Mouse (Mus musculus) hindbrain, embryonic 10.5 days (tissue): ENCODE results near the gene Olfr1450. TPM values are rescaled to one million over a fixed set of nuclear protein-coding genes. Genes with fewer than 3 reads are reported as not detected.
"Not testable (repeated sequence)": the region's sequence is repeated elsewhere in the genome, so short reads cannot be mapped to it uniquely, and the experiment has no call there.

Experiments used
- DNase-seq: peaks from one replicate; pipeline ENCODE4 v3.0.0-alpha.2; 2017; ENCODE audit warnings: low spot score
- H3K27ac ChIP-seq: fragments of 300-500 bp; sonication (generic); 2 replicates; pipeline ENCODE4 v1.5.1; 2016; ENCODE audit warnings: mild to moderate bottlenecking, moderate library complexity
- H3K27me3 ChIP-seq: fragments of 300-500 bp; sonication (generic); 2 replicates; pipeline ENCODE4 v1.6.1; 2016; ENCODE audit warnings: mild to moderate bottlenecking; ENCODE audit not compliant: poor library complexity, insufficient read depth, severe bottlenecking
- H3K36me3 ChIP-seq: fragments of 300-500 bp; sonication (generic); 2 replicates; pipeline ENCODE4 v1.6.1; 2016; ENCODE audit warnings: mild to moderate bottlenecking, moderate library complexity
- H3K4me1 ChIP-seq: fragments of 300-500 bp; sonication (generic); replicated peaks from 2 replicates; pipeline ENCODE4 v1.6.1; 2016; ENCODE audit warnings: mild to moderate bottlenecking
- H3K4me3 ChIP-seq: fragments of 300-500 bp; sonication (generic); 2 replicates; pipeline ENCODE4 v1.5.1; 2016; ENCODE audit warnings: mild to moderate bottlenecking, moderate library complexity
- H3K9me3 ChIP-seq: fragments of 300-500 bp; sonication (generic); 2 replicates; pipeline ENCODE4 v1.6.1; 2016; ENCODE audit warnings: mild to moderate bottlenecking, moderate library complexity
- WGBS: fragments of 180-500 bp; shearing (Covaris S2); methylation state at CpG from one replicate; pipeline ENCODE4 v1.1.7; 2016; 5-methylcytosine and 5-hydroxymethylcytosine counted together
- polyA plus RNA-seq: library from polyadenylated mRNA; unstranded; fragments of >200 nt; fragmentation: Nextera tagmentation; extraction: Ambion mirVana; gene quantifications from 2 replicates; pipeline ENCODE4 v1.2.1, GENCODE M21; 2016

The Olfr1450 gene
- polyA plus RNA-seq = not detected in 2 replicates

GRCm38 (mm10) chr19:12949958-12950357 lies at the start of gene Olfr1450:
Gene Olfr1450 (plus strand): TSS chr19:12950258.
- peaks cover 18% of the 10 kb centered on the region for H3K9me3 ChIP-seq
- DNase-seq = no peak
- WGBS = 97% methylated on average over 1 of the region's 1 CpGs
- no peaks in the 10 kb centered on the region for H3K27me3 ChIP-seq
- no peak within 1 kb of the TSS for H3K4me3 ChIP-seq
- no peaks in the 10 kb centered on the region for H3K4me1 ChIP-seq
- H3K36me3 ChIP-seq = no peaks in the 10 kb centered on the region
- H3K27ac ChIP-seq = no peak within 1 kb of the TSS

GRCm38 (mm10) chr19:12903643-12904042 lies 46.4 kb upstream of the Olfr1450 start, which contains the start of gene Olfr1447:
Gene Olfr1447 (minus strand): TSS chr19:12903743.
- 94% methylated on average over 1 of the region's 1 CpGs for WGBS
- peaks cover 20% of the 10 kb centered on the region for H3K9me3 ChIP-seq
- no peak for DNase-seq
- no peak within 1 kb of the TSS for H3K4me3 ChIP-seq
- no peak within 1 kb of the TSS for H3K27ac ChIP-seq
- H3K27me3 ChIP-seq = no peaks in the 10 kb centered on the region
- no peaks in the 10 kb centered on the region for H3K36me3 ChIP-seq
- no peaks in the 10 kb centered on the region for H3K4me1 ChIP-seq

DNA sequence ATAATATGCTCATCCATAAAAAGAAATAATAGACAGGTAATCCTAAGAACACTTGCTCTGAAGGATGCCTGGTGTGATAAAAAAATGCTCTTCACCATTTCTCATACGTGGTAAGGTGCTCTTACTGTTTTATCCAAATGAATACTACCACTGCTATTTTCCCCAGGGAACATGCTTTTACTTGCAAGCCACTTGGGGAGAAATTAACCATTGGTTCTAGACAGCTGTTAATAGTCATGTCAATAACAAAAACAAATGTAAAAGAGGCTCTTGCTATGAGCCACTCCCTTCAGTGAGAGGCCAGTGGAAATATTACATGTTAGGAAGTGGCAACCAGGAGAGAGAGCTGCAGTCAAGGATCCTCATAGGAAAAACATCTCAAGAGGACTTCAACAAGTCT lies 25.7 kb upstream of the Olfr1450 start, which contains the start of gene Olfr1448:
Gene Olfr1448, minus strand, starts transcription at position 101 of the 400 bp plus-strand sequence.
- H3K27ac ChIP-seq = no peak within 1 kb of the TSS
- H3K4me3 ChIP-seq = no peak within 1 kb of the TSS
- WGBS = 81% methylated on average over 1 of the region's 1 CpGs
- no peaks in the 10 kb centered on the region for H3K4me1 ChIP-seq
- peaks cover 16% of the 10 kb centered on the region for H3K9me3 ChIP-seq
- H3K36me3 ChIP-seq = no peaks in the 10 kb centered on the region
- no peak for DNase-seq
- no peaks in the 10 kb centered on the region for H3K27me3 ChIP-seq

GRCm38 (mm10) chr19:12930540-12930939 lies 19.5 kb upstream of the Olfr1450 start, which contains the start of gene Olfr1449:
Gene Olfr1449 (plus strand): TSS chr19:12930840.
- DNase-seq = no peak
- Histone ChIP-seq H3K9me3 (peaks cover 28% of the 10 kb centered on the region), H3K36me3 (no peaks in the 10 kb centered on the region), H3K27me3 (no peaks in the 10 kb centered on the region), H3K4me3 (no peak within 1 kb of the TSS), H3K27ac (no peak within 1 kb of the TSS), H3K4me1 (no peaks in the 10 kb centered on the region)

DNA sequence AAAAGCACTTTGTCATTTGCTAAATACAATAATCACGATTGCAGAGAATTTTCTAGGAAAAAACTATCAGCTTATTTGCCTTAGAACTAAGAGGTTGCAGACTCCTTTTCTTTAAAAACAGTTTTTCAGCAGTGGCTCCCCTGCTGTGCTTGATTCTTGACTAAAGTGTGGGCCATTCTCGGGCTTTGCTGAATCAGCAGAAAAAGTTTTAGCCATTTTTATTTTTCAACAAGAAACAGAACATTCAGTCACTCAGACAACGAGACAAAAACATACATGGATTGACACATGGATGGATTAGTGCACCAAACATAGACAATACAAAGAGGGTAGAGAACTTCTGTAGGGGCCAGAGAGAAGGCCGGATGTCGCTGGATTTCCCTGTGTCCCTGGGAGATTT lies 20.0 kb downstream of the Olfr1450 start:
- not testable (repeated sequence) for H3K4me3 ChIP-seq, DNase-seq, H3K4me1 ChIP-seq, H3K36me3 ChIP-seq, H3K27me3 ChIP-seq, H3K27ac ChIP-seq
- peaks cover 38% of the 10 kb centered on the region for H3K9me3 ChIP-seq
- WGBS = 85% methylated on average over 5 of the region's 5 CpGs

GRCm38 (mm10) chr19:12992316-12992715 lies 42.3 kb downstream of the Olfr1450 start:
- 95% methylated on average over 4 of the region's 4 CpGs for WGBS
- DNase-seq = not testable (repeated sequence)

DNA sequence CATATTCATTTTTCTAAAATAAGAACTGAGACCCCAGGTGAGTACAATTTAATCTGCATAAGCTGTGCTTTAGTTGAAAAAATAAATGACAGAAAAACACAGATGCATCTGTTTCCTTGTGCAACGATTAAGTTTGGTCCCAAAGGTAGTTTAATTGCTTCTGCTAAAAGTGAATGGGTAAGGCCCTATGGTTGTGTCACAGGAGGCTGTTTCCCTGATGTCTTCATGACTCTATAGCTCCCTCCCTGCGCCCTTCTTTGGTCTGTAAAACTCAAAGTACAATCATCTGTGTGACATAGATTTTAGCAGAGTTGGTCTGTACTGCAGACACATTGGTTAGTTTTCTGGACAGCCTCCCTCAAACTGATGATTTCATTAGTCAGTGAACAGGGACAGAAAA lies 44.7 kb downstream of the Olfr1450 start, which contains the start of gene Olfr1451:
Gene Olfr1451, plus strand, starts transcription at position 301 of the 400 bp plus-strand sequence.
- H3K4me3 ChIP-seq = no peak within 1 kb of the TSS
- H3K4me1 ChIP-seq = no peaks in the 10 kb centered on the region
- H3K27me3 ChIP-seq = no peaks in the 10 kb centered on the region
- H3K36me3 ChIP-seq = no peaks in the 10 kb centered on the region
- no peak within 1 kb of the TSS for H3K27ac ChIP-seq
- 76% methylated on average over 2 of the region's 2 CpGs for WGBS
- no peak for DNase-seq
- peaks cover 36% of the 10 kb centered on the region for H3K9me3 ChIP-seq

More at GRCm38 (mm10) chr19:12992316-12992715, 42.3 kb downstream of the Olfr1450 start:
- not testable (repeated sequence) for H3K4me1 ChIP-seq, H3K36me3 ChIP-seq, H3K27me3 ChIP-seq, H3K4me3 ChIP-seq, H3K27ac ChIP-seq
- H3K9me3 ChIP-seq = peaks cover 32% of the 10 kb centered on the region

Other genes starting within 250 kb of the Olfr1450 start
- 1.1 and 2.0 TPM in 2 replicates for gene Cntf, start 184.6 kb upstream of the Olfr1450 start, polyA plus RNA-seq
- 12.6 and 14.3 TPM in 2 replicates for gene Zfp91, start 154.1 kb upstream of the Olfr1450 start, polyA plus RNA-seq
- gene Lpxn, start 154.1 kb upstream of the Olfr1450 start, polyA plus RNA-seq = 0.73 and 1.1 TPM in 2 replicates
- gene Gm5244, start 103.6 kb upstream of the Olfr1450 start, polyA plus RNA-seq = not detected in 2 replicates
- not detected in 2 replicates for gene Olfr1444, start 93.0 kb upstream of the Olfr1450 start, polyA plus RNA-seq
- not detected in 2 replicates for gene Olfr1445, start 66.4 kb upstream of the Olfr1450 start, polyA plus RNA-seq
- gene Olfr1446, start 56.7 kb upstream of the Olfr1450 start, polyA plus RNA-seq = not detected in 2 replicates
- not detected in 2 replicates for gene Olfr1447, start 46.5 kb upstream of the Olfr1450 start, polyA plus RNA-seq
- gene Olfr1448, start 25.8 kb upstream of the Olfr1450 start, polyA plus RNA-seq = not detected in 2 replicates
- not detected in 2 replicates for gene Olfr1449, start 19.4 kb upstream of the Olfr1450 start, polyA plus RNA-seq
- gene Olfr1451, start 44.8 kb downstream of the Olfr1450 start, polyA plus RNA-seq = not detected in 2 replicates
- not detected in 2 replicates for gene Olfr1453, start 78.1 kb downstream of the Olfr1450 start, polyA plus RNA-seq
- gene Olfr1454, start 110.4 kb downstream of the Olfr1450 start, polyA plus RNA-seq = not detected in 2 replicates
- not detected in 2 replicates for gene Olfr1457, start 147.6 kb downstream of the Olfr1450 start, polyA plus RNA-seq
- not detected in 2 replicates for gene Olfr1458, start 156.5 kb downstream of the Olfr1450 start, polyA plus RNA-seq
- gene Olfr1459, start 199.3 kb downstream of the Olfr1450 start, polyA plus RNA-seq = not detected in 2 replicates
- not detected in 2 replicates for gene Olfr1461, start 212.7 kb downstream of the Olfr1450 start, polyA plus RNA-seq
- not detected in 2 replicates for gene Olfr1462, start 235.5 kb downstream of the Olfr1450 start, polyA plus RNA-seq